Mouse (Mus musculus) kidney, postnatal 14 days (tissue): Measurements from ENCODE around the gene Ddo.
A peak's percentile ranks its signal among the peaks of the same experiment; 100 is the strongest.

Experiments used
- DNase-seq: peaks from one replicate; pipeline ENCODE4 v3.0.0; 2022; ENCODE audit warnings: mixed read lengths

Gene Ddo

GRCm38 (mm10) chr10:40720883-40721282 is 91.1 kb downstream of the Ddo start:
- DNase-seq: no peak

- peak; percentile 42 for DNase-seq
These were observed 94.5 kb downstream of the Ddo start for GRCm38 (mm10) chr10:40724342-40724741.

GRCm38 (mm10) chr10:40725066-40725465 is 95.3 kb downstream of the Ddo start:
- DNase-seq: peak; percentile 40

- no peak for DNase-seq
These were observed 95.7 kb downstream of the Ddo start for GRCm38 (mm10) chr10:40725471-40725870.

GRCm38 (mm10) chr10:40726288-40726902 is 96.6 kb downstream of the Ddo start:
- no peak for DNase-seq

DNA sequence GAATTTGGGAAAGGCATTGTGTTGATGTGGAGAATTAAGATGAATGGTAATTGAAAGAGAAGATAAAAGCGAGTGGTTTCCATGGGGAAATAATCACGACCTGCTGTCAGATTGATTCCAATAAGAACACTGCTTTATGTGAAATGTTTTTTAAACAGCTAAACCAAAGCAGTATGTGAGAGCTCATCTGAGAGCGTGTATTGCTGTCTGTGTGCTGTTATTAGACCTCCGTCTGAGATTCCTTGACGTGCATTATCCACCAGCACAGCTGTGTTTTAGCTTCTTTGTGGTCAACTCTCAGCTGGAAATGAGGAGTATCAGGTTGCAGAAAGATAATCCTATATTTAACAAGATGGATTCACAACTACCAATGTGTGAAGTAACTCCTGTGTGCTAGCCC is 97.2 kb downstream of the Ddo start:
- DNase-seq: no peak

- no peak for DNase-seq
These were observed 100.4 kb downstream of the Ddo start for GRCm38 (mm10) chr10:40730200-40730599.
